Mouse (Mus musculus): ENCODE measurements around the gene B230307C23Rik.

GRCm38 (mm10) chr16:97981362-97981761, 15.8 kb upstream of the B230307C23Rik start:
- TF ChIP-seq POLR2A (IDR thresholded peaks at IDR 0.05; ENCODE audit: insufficient read depth, low read depth, low read length) (no peak), CTCF (IDR thresholded peaks at IDR 0.05; ENCODE audit: insufficient read depth, low read depth, low read length) (no peak)
